Mouse (Mus musculus) cerebral cortex, adult 2 months (tissue): Measurements from ENCODE around the gene 5031439G07Rik.

Experiments used
- WGBS: fragments of 180-500 bp; shearing (Covaris S2); methylation state at CpG from one replicate; pipeline ENCODE4 v1.1.7; 2018; 5-methylcytosine and 5-hydroxymethylcytosine counted together

The 5031439G07Rik gene

GRCm38 (mm10) chr15:84995041-84995440, 6.7 kb upstream of the 5031439G07Rik start:
- 58% methylated on average over 6 of the region's 6 CpGs for WGBS

GRCm38 (mm10) chr15:84994498-84994897, 6.1 kb upstream of the 5031439G07Rik start:
- 23% methylated on average over 6 of the region's 6 CpGs for WGBS

GRCm38 (mm10) chr15:84989771-84990170, 1.4 kb upstream of the 5031439G07Rik start:
- 43% methylated on average over 7 of the region's 7 CpGs for WGBS

GRCm38 (mm10) chr15:84989098-84989497, 747 bp upstream of the 5031439G07Rik start:
- 78% methylated on average over 3 of the region's 3 CpGs for WGBS

GRCm38 (mm10) chr15:84987020-84987815, 1.1 kb downstream of the 5031439G07Rik start:
- WGBS: under 1% methylated on average over 53 of the region's 53 CpGs

- 37% methylated on average over 4 of the region's 4 CpGs for WGBS
These were observed 2.0 kb downstream of the 5031439G07Rik start for GRCm38 (mm10) chr15:84986171-84987019.

- WGBS: 39% methylated on average over 12 of the region's 12 CpGs
These were observed 2.7 kb downstream of the 5031439G07Rik start for GRCm38 (mm10) chr15:84985516-84986160.

- WGBS: 69% methylated on average over 7 of the region's 7 CpGs
These were observed 4.6 kb downstream of the 5031439G07Rik start for GRCm38 (mm10) chr15:84983721-84984120.

- 60% methylated on average over 3 of the region's 3 CpGs for WGBS
These were observed 5.5 kb downstream of the 5031439G07Rik start for GRCm38 (mm10) chr15:84982888-84983287.

- WGBS: 31% methylated on average over 9 of the region's 9 CpGs
These were observed 6.6 kb downstream of the 5031439G07Rik start for GRCm38 (mm10) chr15:84981609-84982313.

- 17% methylated on average over 4 of the region's 4 CpGs for WGBS
These were observed 12.6 kb downstream of the 5031439G07Rik start for GRCm38 (mm10) chr15:84975729-84976128.

- WGBS: 42% methylated on average over 3 of the region's 3 CpGs
These were observed 14.8 kb downstream of the 5031439G07Rik start for GRCm38 (mm10) chr15:84973544-84973871.

- 46% methylated on average over 8 of the region's 8 CpGs for WGBS
These were observed 15.3 kb downstream of the 5031439G07Rik start for GRCm38 (mm10) chr15:84972860-84973543.

GRCm38 (mm10) chr15:84968534-84968933, 19.8 kb downstream of the 5031439G07Rik start:
- WGBS: 81% methylated on average over 4 of the region's 4 CpGs

- 59% methylated on average over 7 of the region's 7 CpGs for WGBS
These were observed 22.6 kb downstream of the 5031439G07Rik start for GRCm38 (mm10) chr15:84965575-84966360.

- WGBS: 62% methylated on average over 5 of the region's 5 CpGs
These were observed 23.6 kb downstream of the 5031439G07Rik start for GRCm38 (mm10) chr15:84964771-84965170.

- 91% methylated on average over 2 of the region's 2 CpGs for WGBS
These were observed 25.8 kb downstream of the 5031439G07Rik start for GRCm38 (mm10) chr15:84962518-84962917.

- WGBS: 10% methylated on average over 8 of the region's 8 CpGs
These were observed 27.7 kb downstream of the 5031439G07Rik start for GRCm38 (mm10) chr15:84960692-84961091.

GRCm38 (mm10) chr15:84959891-84960290, 28.5 kb downstream of the 5031439G07Rik start:
- 53% methylated on average over 6 of the region's 6 CpGs for WGBS

- 62% methylated on average over 3 of the region's 3 CpGs for WGBS
These were observed 30.0 kb downstream of the 5031439G07Rik start for GRCm38 (mm10) chr15:84958331-84958730.
